Mouse (Mus musculus) kidney, adult 2 months (tissue): ENCODE results near the gene Ppm1l.

Source experiments
- CTCF ChIP-seq: fragments of 200-500 bp; conservative IDR thresholded peaks from 2 replicates; pipeline ENCODE4 v1.5.1; 2011; ENCODE audit warnings: low read depth, mild to moderate bottlenecking, control low read depth, low read length, moderate library complexity, mixed read lengths; ENCODE audit not compliant: insufficient read depth, insufficient read length
- POLR2A ChIP-seq: fragments of 200-500 bp; IDR thresholded peaks from one replicate; pipeline ENCODE4 v1.6.1; 2011; ENCODE audit warnings: low read depth, low read length, control low read depth

DNA sequence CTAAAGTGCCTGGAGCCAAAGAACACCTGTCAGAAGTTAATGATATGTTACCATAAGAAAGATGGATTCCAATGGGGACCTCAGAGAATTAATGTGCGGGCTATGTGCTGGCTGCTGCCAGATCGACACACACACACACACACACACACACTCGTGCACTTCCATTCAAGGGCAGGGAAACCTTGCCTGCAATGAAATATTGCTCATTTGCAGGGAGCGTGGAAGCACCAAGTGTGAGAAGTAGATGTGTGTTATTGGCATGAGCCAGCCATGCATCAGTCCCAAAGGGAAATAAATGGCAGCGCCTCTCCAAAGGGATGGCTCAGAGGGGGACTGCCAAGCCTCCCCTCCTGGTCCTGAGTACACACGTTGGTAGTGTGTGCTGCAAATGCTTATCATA, 170.8 kb downstream of the Ppm1l start:
- TF ChIP-seq CTCF (no peak), POLR2A (no peak)
